Mouse (Mus musculus) MEL (cell line): Measurements from ENCODE around the gene Cdc42ep3. TPM values are rescaled to one million over a fixed set of nuclear protein-coding genes. Genes with fewer than 3 reads are reported as not detected.

ENCODE experiments used
- DNase-seq: peaks from one replicate; pipeline ENCODE4 v3.0.0; 2011; ENCODE audit warnings: low read depth, low spot score
- H3K27ac ChIP-seq: 2 replicates; pipeline ENCODE4 v1.5.1; 2012; ENCODE audit warnings: low read depth, mild to moderate bottlenecking, control low read depth, low read length, moderate library complexity; ENCODE audit not compliant: control insufficient read depth
- H3K27me3 ChIP-seq, 2 experiments: fragments of 150-350 bp in 1 of 2; sonication (generic) in 1 of 2; 2 replicates each; pipeline ENCODE4 v1.6.1; 2012; ENCODE audit warnings: low read length in 2 of 2, mild to moderate bottlenecking in 2 of 2, improper control_type of control experiment in 1 of 2, moderate library complexity in 1 of 2; ENCODE audit not compliant: insufficient read depth in 2 of 2, control insufficient read depth in 1 of 2
- H3K36me3 ChIP-seq, 2 experiments: 2 replicates each; pipeline ENCODE4 v1.6.1; 2012 to 2014; ENCODE audit warnings: low read length in 2 of 2, improper control_type of control experiment in 1 of 2, inconsistent platforms in 1 of 2, mild to moderate bottlenecking in 1 of 2; ENCODE audit not compliant: insufficient read depth in 2 of 2, control insufficient read depth in 1 of 2
- H3K4me1 ChIP-seq, 2 experiments: fragments of 150-350 bp in 1 of 2; sonication (generic) in 1 of 2; 2 replicates each; pipeline ENCODE4 v1.6.1; 2012; ENCODE audit warnings: low read length in 2 of 2, improper control_type of control experiment in 1 of 2, mild to moderate bottlenecking in 1 of 2; ENCODE audit not compliant: insufficient read depth in 2 of 2, control insufficient read depth in 1 of 2
- H3K4me3 ChIP-seq, 2 experiments: fragments of 150-350 bp in 1 of 2; sonication (generic) in 1 of 2; 2 replicates each; pipeline ENCODE4 v1.5.1; 2012; ENCODE audit warnings: low read depth in 2 of 2, low read length in 2 of 2, mild to moderate bottlenecking in 2 of 2, moderate library complexity in 2 of 2, control low read depth in 1 of 2, improper control_type of control experiment in 1 of 2; ENCODE audit not compliant: control insufficient read depth in 1 of 2, insufficient read depth in 1 of 2
- H3K79me2 ChIP-seq: 2 replicates; pipeline ENCODE4 v1.6.1; 2012; ENCODE audit warnings: mild to moderate bottlenecking, low read length, moderate library complexity; ENCODE audit not compliant: control insufficient read depth, poor library complexity, insufficient read depth
- H3K9ac ChIP-seq: 2 replicates; pipeline ENCODE4 v1.6.1; 2012; ENCODE audit warnings: low read depth, mild to moderate bottlenecking, control low read depth, low read length, moderate library complexity; ENCODE audit not compliant: control insufficient read depth, poor library complexity, severe bottlenecking
- H3K9me3 ChIP-seq: fragments of 150-350 bp; sonication (generic); replicated peaks from 2 replicates; pipeline ENCODE4 v1.6.1; 2012; ENCODE audit warnings: mild to moderate bottlenecking, low read length, improper control_type of control experiment, moderate library complexity; ENCODE audit not compliant: insufficient read depth
- CHD1 ChIP-seq: IDR thresholded peaks from 2 replicates; pipeline ENCODE4 v1.6.1; 2012; ENCODE audit warnings: low read depth, mild to moderate bottlenecking, inconsistent platforms, low read length, improper control_type of control experiment
- CHD2 ChIP-seq: IDR thresholded peaks from 2 replicates; pipeline ENCODE4 v1.6.1; 2011; ENCODE audit warnings: low read length, improper control_type of control experiment
- CTCF ChIP-seq, 3 experiments: IDR thresholded peaks in 2 of 3; conservative IDR thresholded peaks in 1 of 3; 2 replicates each; pipeline ENCODE4 v1.5.1; 2011 to 2012; ENCODE audit warnings: low read length in 3 of 3, low read depth in 2 of 3, mild to moderate bottlenecking in 2 of 3, improper control_type of control experiment in 1 of 3, inconsistent platforms in 1 of 3, mixed read lengths in 1 of 3, moderate library complexity in 1 of 3; ENCODE audit not compliant: control insufficient read depth in 1 of 3, insufficient read depth in 1 of 3, poor library complexity in 1 of 3, severe bottlenecking in 1 of 3
- ELF1 ChIP-seq: IDR thresholded peaks from 2 replicates; pipeline ENCODE4 v1.6.1; 2014; ENCODE audit warnings: low read depth, mild to moderate bottlenecking, inconsistent platforms, low read length, improper control_type of control experiment, moderate library complexity
- GATA1 ChIP-seq: IDR thresholded peaks from 2 replicates; pipeline ENCODE4 v1.6.1; 2011; ENCODE audit warnings: low read depth, low read length, improper control_type of control experiment
- HCFC1 ChIP-seq: IDR thresholded peaks from 2 replicates; pipeline ENCODE4 v1.6.1; 2012; ENCODE audit warnings: low read depth, mild to moderate bottlenecking, inconsistent platforms, low read length, improper control_type of control experiment, moderate library complexity
- JUND ChIP-seq: IDR thresholded peaks from 2 replicates; pipeline ENCODE4 v1.6.1; 2011; ENCODE audit warnings: low read depth, mild to moderate bottlenecking, improper control_type of control experiment, low read length
- MAFK ChIP-seq: IDR thresholded peaks from 2 replicates; pipeline ENCODE4 v1.6.1; 2011; ENCODE audit warnings: low read depth, mild to moderate bottlenecking, low read length, improper control_type of control experiment, borderline replicate concordance
- MAX ChIP-seq: IDR thresholded peaks from 2 replicates; pipeline ENCODE4 v1.6.1; 2011; ENCODE audit warnings: low read length, improper control_type of control experiment
- MEF2A ChIP-seq: IDR thresholded peaks from 2 replicates; pipeline ENCODE4 v1.6.1; 2014; ENCODE audit warnings: low read depth, mild to moderate bottlenecking, inconsistent platforms, low read length, improper control_type of control experiment; ENCODE audit not compliant: poor library complexity, insufficient replicate concordance, severe bottlenecking; ENCODE audit errors: extremely low read depth
- MXI1 ChIP-seq: IDR thresholded peaks from 2 replicates; pipeline ENCODE4 v1.6.1; 2011; ENCODE audit warnings: mild to moderate bottlenecking, low read depth, low read length, improper control_type of control experiment
- MYB ChIP-seq: IDR thresholded peaks from 2 replicates; pipeline ENCODE4 v1.6.1; 2011; ENCODE audit warnings: mild to moderate bottlenecking, low read depth, low read length, improper control_type of control experiment
- MYC ChIP-seq: IDR thresholded peaks from 2 replicates; pipeline ENCODE4 v1.6.1; 2011; ENCODE audit warnings: low read depth, mild to moderate bottlenecking, low read length, improper control_type of control experiment, moderate library complexity
- NELFE ChIP-seq: IDR thresholded peaks from 2 replicates; pipeline ENCODE4 v1.6.1; 2011; ENCODE audit warnings: low read depth, low read length, improper control_type of control experiment
- NRF1 ChIP-seq: IDR thresholded peaks from 2 replicates; pipeline ENCODE4 v1.6.1; 2014; ENCODE audit warnings: low read depth, mild to moderate bottlenecking, inconsistent platforms, low read length, improper control_type of control experiment, moderate library complexity; ENCODE audit not compliant: poor library complexity, insufficient read depth, severe bottlenecking
- POLR2A ChIP-seq, 2 experiments: IDR thresholded peaks; 2 replicates each; pipeline ENCODE4 v1.6.1; 2011 to 2012; ENCODE audit warnings: low read length in 2 of 2, mild to moderate bottlenecking in 2 of 2, control low read depth in 1 of 2, improper control_type of control experiment in 1 of 2, low read depth in 1 of 2, moderate library complexity in 1 of 2; ENCODE audit not compliant: control insufficient read depth in 1 of 2, insufficient read depth in 1 of 2, poor library complexity in 1 of 2
- POLR2AphosphoS2 ChIP-seq: IDR thresholded peaks from 2 replicates; pipeline ENCODE4 v1.6.1; 2011; ENCODE audit warnings: low read length, improper control_type of control experiment
- POLR2AphosphoS5 ChIP-seq: IDR thresholded peaks from 2 replicates; pipeline ENCODE4 v1.6.1; 2012; ENCODE audit warnings: low read depth, borderline replicate concordance, mild to moderate bottlenecking, inconsistent platforms, low read length, moderate library complexity, mixed read lengths
- RCOR1 ChIP-seq: IDR thresholded peaks from 2 replicates; pipeline ENCODE4 v1.6.1; 2012; ENCODE audit warnings: low read depth, mild to moderate bottlenecking, inconsistent platforms, low read length, improper control_type of control experiment
- SMC3 ChIP-seq: IDR thresholded peaks from 2 replicates; pipeline ENCODE4 v1.6.1; 2011; ENCODE audit warnings: low read depth, low read length, improper control_type of control experiment
- TCF12 ChIP-seq: IDR thresholded peaks from 2 replicates; pipeline ENCODE4 v1.6.1; 2014; ENCODE audit warnings: low read depth, mild to moderate bottlenecking, inconsistent platforms, low read length, improper control_type of control experiment, moderate library complexity
- UBTF ChIP-seq: IDR thresholded peaks from 2 replicates; pipeline ENCODE4 v1.6.1; 2012; ENCODE audit warnings: low read depth, mild to moderate bottlenecking, inconsistent platforms, low read length, improper control_type of control experiment, moderate library complexity, borderline replicate concordance; ENCODE audit not compliant: insufficient read depth
- USF1 ChIP-seq: IDR thresholded peaks from 2 replicates; pipeline ENCODE4 v1.6.1; 2014; ENCODE audit warnings: low read depth, mild to moderate bottlenecking, inconsistent platforms, low read length, improper control_type of control experiment, moderate library complexity
- ZMIZ1 ChIP-seq: IDR thresholded peaks from 2 replicates; pipeline ENCODE4 v1.6.1; 2012; ENCODE audit warnings: low read depth, mild to moderate bottlenecking, inconsistent platforms, low read length, improper control_type of control experiment, moderate library complexity
- ZNF384 ChIP-seq: IDR thresholded peaks from 2 replicates; pipeline ENCODE4 v1.6.1; 2012; ENCODE audit warnings: low read depth, mild to moderate bottlenecking, inconsistent platforms, low read length, improper control_type of control experiment
- polyA plus RNA-seq, 2 experiments: library from polyadenylated mRNA; stranded (reverse) in 1 of 2; unstranded in 1 of 2; fragments of >175 nt in 1 of 2; fragments of >200 nt in 1 of 2; gene quantifications; 2 replicates each; pipeline versions ENCODE4 v1.2.1 to v1.2.4; 2012; ENCODE audit warnings: low replicate concordance in 2 of 2, low read depth in 1 of 2; ENCODE audit not compliant: insufficient read length in 2 of 2, insufficient read depth in 1 of 2, missing spikeins in 1 of 2
- total RNA-seq: library from RNA; depleted of rRNA; stranded (reverse); fragments of 300-350 nt; gene quantifications from 2 replicates; pipeline ENCODE4 v1.2.3, GENCODE M21; 2012

Gene Cdc42ep3
- total and polyA plus RNA-seq, 3 experiments: 4.2 to 8.4 TPM; not detected in 1

- no peak for DNase-seq
- H3K36me3 ChIP-seq: no peaks in the 10 kb centered on the region; a peak in 1 of 4 replicates
- no peaks in the 10 kb centered on the region for H3K9me3 ChIP-seq
- TF ChIP-seq HCFC1: no peak
- TF ChIP-seq POLR2AphosphoS5: no peak
- TF ChIP-seq POLR2A (IDR thresholded peaks at IDR 0.05; ENCODE audit: control insufficient read depth in 1 of 2, insufficient read depth in 1 of 2, low read depth in 1 of 2, low read length in 2 of 2, poor library complexity in 1 of 2): no peak
- TF ChIP-seq UBTF: no peak
- TF ChIP-seq CHD1: no peak
- no peak for TF ChIP-seq USF1
- no peak for TF ChIP-seq MAX
- no peak for TF ChIP-seq NRF1
- no peak for TF ChIP-seq JUND
- no peak for TF ChIP-seq GATA1
- TF ChIP-seq MAFK: no peak
- no peak for TF ChIP-seq RCOR1
- no peak for TF ChIP-seq MYB
- no peak for TF ChIP-seq SMC3
- TF ChIP-seq ZMIZ1: no peak
- no peaks in the 10 kb centered on the region for H3K79me2 ChIP-seq
- no peaks in the 10 kb centered on the region for H3K4me1 ChIP-seq
- H3K27me3 ChIP-seq: no peaks in the 10 kb centered on the region
- H3K4me3 ChIP-seq: no peak overlapping the region
- H3K9ac ChIP-seq: no peak overlapping the region
- H3K27ac ChIP-seq: no peak overlapping the region
Measured at GRCm38 (mm10) chr17:79334701-79335100, 20.2 kb downstream of the Cdc42ep3 start.

- Histone ChIP-seq H3K4me3 (no peak overlapping the region), H3K27me3 (no peaks in the 10 kb centered on the region), H3K9me3 (no peaks in the 10 kb centered on the region), H3K4me1 (no peaks in the 10 kb centered on the region)
- TF ChIP-seq NELFE: no peak
- TF ChIP-seq POLR2A (IDR thresholded peaks at IDR 0.05; ENCODE audit: control insufficient read depth in 1 of 2, insufficient read depth in 1 of 2, low read depth in 1 of 2, low read length in 2 of 2, poor library complexity in 1 of 2): no peak
- TF ChIP-seq MAFK: no peak
- TF ChIP-seq MYC: no peak
- TF ChIP-seq ELF1: no peak
- TF ChIP-seq CHD2: no peak
- TF ChIP-seq POLR2AphosphoS2: no peak
- TF ChIP-seq MEF2A: no peak
- no peak for TF ChIP-seq MXI1
- TF ChIP-seq TCF12: no peak
- no peak for TF ChIP-seq ZNF384
- TF ChIP-seq CTCF (IDR thresholded peaks at IDR 0.05 in 2 of 3, conservative IDR thresholded peaks at IDR 0.05 in 1 of 3; ENCODE audit: control insufficient read depth in 1 of 3, insufficient read depth in 1 of 3, low read depth in 2 of 3, low read length in 3 of 3, poor library complexity in 1 of 3, severe bottlenecking in 1 of 3): no peak
- TF ChIP-seq, all 39 proteins: peak for 0
- H3K79me2 ChIP-seq: no peaks in the 10 kb centered on the region
- no peaks in the 10 kb centered on the region; a peak in 1 of 4 replicates for H3K36me3 ChIP-seq
- H3K9ac ChIP-seq: no peak overlapping the region
- DNase-seq: no peak
- no peak overlapping the region for H3K27ac ChIP-seq
Measured at GRCm38 (mm10) chr17:79333650-79334049, 21.2 kb downstream of the Cdc42ep3 start.
